Mouse (Mus musculus): ENCODE data around the gene Tbc1d7. TPM values are rescaled to one million over a fixed set of nuclear protein-coding genes. Genes with fewer than 3 reads are reported as not detected.

Tbc1d7 gene
- polyA plus RNA-seq (2012; rRNA removed): 18.1 and 19.6 TPM in 2 replicates

DNA sequence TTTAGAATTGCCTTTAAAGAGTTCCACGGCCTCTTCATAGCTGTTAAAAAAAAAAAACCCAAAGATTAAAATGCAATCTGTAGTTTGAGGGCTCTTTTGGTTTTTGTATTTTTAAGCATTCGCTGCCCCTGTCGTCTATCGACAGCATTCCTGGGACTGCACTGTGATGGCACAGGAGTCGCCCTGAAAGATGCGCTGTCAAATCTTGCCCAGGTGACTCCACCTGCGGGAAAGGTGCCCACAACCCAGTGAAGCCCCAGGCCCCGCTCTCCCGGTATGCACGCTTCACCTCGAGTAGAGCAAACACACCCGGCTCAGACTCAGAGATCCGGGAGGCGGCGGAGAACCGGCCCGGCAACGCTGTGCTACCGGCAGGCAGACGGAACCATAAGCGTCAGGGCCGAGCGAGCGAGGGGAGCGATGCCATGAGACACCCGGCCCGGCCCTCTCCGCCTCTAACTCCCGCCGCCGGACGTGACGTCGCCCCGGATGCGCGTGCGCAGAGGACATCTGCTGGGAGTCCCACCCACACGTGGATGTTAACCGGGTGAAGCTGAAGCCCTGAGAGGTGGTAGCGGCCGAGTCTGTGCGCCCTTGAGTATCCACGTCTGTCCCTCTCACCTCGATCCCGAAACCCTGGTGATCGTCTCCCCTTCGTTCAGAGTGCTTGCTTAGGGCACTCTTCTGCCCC lies at the start of gene Tbc1d7:
Tbc1d7 (minus strand) TSS at position 482 of the 691 bp plus-strand sequence.
- H3K36me3 ChIP-seq (ENCODE audit: control insufficient read depth, insufficient read depth, low read length): no peaks in the 10 kb centered on the region
- TF ChIP-seq CTCF (IDR thresholded peaks at IDR 0.05; ENCODE audit: control insufficient read depth, insufficient read depth, insufficient replicate concordance, low read depth, low read length): no peak
- peak; percentile 95 for TF ChIP-seq POLR2A (IDR thresholded peaks at IDR 0.05; ENCODE audit: control insufficient read depth, low read depth, low read length)
- peaks cover 2% of the 10 kb centered on the region for H3K4me1 ChIP-seq (ENCODE audit: control insufficient read depth, insufficient read depth, low read length)
- H3K4me3 ChIP-seq (ENCODE audit: control insufficient read depth, low read depth, low read length): peak within 1 kb of the TSS; percentile 92
- no peaks in the 10 kb centered on the region for H3K27me3 ChIP-seq (ENCODE audit: control insufficient read depth, insufficient read depth, low read length)
- H3K27ac ChIP-seq (ENCODE audit: control insufficient read depth, insufficient read depth, low read depth, low read length): peak within 1 kb of the TSS; percentile 79

DNA sequence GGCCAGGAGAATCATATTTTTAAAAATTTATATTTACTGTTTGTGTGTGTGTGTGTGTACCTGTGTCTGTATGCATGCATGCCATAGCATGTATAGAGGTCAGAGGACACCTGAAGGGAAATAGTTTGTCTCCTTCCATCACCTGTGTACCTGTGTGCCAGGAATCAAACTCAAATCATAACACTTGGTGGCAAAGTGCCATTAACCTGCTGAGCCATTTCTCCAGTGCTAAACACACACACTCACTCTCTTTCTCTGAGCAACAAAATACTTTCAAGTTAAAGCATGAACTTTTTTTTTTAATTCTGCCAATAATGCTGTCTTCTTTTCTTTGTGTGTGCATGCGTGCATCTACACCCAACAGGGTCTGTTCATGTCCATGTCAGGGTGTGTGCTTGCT lies 49.3 kb upstream of the Tbc1d7 start:
- Histone ChIP-seq H3K27me3 (ENCODE audit: control insufficient read depth, insufficient read depth, low read length) (no peaks in the 10 kb centered on the region), H3K4me3 (ENCODE audit: control insufficient read depth, low read depth, low read length) (no peak overlapping the region), H3K27ac (ENCODE audit: control insufficient read depth, insufficient read depth, low read depth, low read length) (no peak overlapping the region), H3K36me3 (ENCODE audit: control insufficient read depth, insufficient read depth, low read length) (no peaks in the 10 kb centered on the region), H3K4me1 (ENCODE audit: control insufficient read depth, insufficient read depth, low read length) (no peaks in the 10 kb centered on the region)
- TF ChIP-seq POLR2A (IDR thresholded peaks at IDR 0.05; ENCODE audit: control insufficient read depth, low read depth, low read length): no peak
- TF ChIP-seq CTCF (IDR thresholded peaks at IDR 0.05; ENCODE audit: control insufficient read depth, insufficient read depth, insufficient replicate concordance, low read depth, low read length): no peak

DNA sequence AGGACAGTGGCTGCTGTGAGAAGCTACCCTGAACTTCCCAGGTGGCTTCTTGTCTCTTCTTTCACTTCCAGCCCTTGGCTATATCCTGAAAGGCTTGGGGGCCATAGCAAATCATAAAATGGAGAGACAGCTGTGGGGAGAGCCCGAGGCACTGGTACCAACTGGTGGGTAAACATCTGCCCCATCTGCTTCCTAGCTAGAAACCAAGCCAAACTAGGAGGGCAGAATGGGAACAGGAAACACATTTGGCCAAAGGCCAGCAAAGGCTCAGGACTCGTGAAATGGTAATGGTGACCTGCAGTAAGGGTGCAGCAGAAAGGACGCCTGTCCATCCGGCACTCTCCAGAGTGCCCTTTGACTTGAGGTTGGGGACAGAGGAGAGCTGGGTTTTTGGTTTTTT lies 47.5 kb upstream of the Tbc1d7 start:
- Histone ChIP-seq H3K4me1 (ENCODE audit: control insufficient read depth, insufficient read depth, low read length) (peaks cover 3% of the 10 kb centered on the region), H3K36me3 (ENCODE audit: control insufficient read depth, insufficient read depth, low read length) (no peaks in the 10 kb centered on the region), H3K4me3 (ENCODE audit: control insufficient read depth, low read depth, low read length) (no peak overlapping the region), H3K27ac (ENCODE audit: control insufficient read depth, insufficient read depth, low read depth, low read length) (no peak overlapping the region), H3K27me3 (ENCODE audit: control insufficient read depth, insufficient read depth, low read length) (no peaks in the 10 kb centered on the region)
- TF ChIP-seq CTCF (IDR thresholded peaks at IDR 0.05; ENCODE audit: control insufficient read depth, insufficient read depth, insufficient replicate concordance, low read depth, low read length): no peak
- no peak for TF ChIP-seq POLR2A (IDR thresholded peaks at IDR 0.05; ENCODE audit: control insufficient read depth, low read depth, low read length)

DNA sequence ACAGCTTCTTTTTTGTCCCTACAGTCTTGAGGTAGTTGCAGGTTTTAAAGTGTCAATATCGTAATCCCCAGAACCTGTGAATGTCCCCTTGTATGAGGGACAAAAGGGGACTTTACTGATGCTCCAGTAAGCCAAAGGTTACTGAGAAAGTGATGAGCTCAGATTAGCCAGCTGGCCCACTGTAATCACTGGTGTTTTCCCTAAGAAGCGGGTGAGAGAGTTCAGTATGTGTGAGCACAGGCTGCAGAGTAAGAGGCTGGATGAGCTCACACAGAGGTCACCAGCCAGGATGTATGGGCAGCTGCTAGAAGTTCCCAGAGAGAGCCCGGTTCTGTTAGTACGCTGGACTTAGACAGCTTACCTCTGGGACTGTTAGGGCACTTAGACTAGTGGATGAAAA lies 47.0 kb upstream of the Tbc1d7 start:
- Histone ChIP-seq H3K36me3 (ENCODE audit: control insufficient read depth, insufficient read depth, low read length) (no peaks in the 10 kb centered on the region), H3K4me3 (ENCODE audit: control insufficient read depth, low read depth, low read length) (no peak overlapping the region), H3K27ac (ENCODE audit: control insufficient read depth, insufficient read depth, low read depth, low read length) (no peak overlapping the region), H3K27me3 (ENCODE audit: control insufficient read depth, insufficient read depth, low read length) (no peaks in the 10 kb centered on the region), H3K4me1 (ENCODE audit: control insufficient read depth, insufficient read depth, low read length) (peaks cover 3% of the 10 kb centered on the region)
- TF ChIP-seq POLR2A (IDR thresholded peaks at IDR 0.05; ENCODE audit: control insufficient read depth, low read depth, low read length): no peak
- TF ChIP-seq CTCF (IDR thresholded peaks at IDR 0.05; ENCODE audit: control insufficient read depth, insufficient read depth, insufficient replicate concordance, low read depth, low read length): no peak

DNA sequence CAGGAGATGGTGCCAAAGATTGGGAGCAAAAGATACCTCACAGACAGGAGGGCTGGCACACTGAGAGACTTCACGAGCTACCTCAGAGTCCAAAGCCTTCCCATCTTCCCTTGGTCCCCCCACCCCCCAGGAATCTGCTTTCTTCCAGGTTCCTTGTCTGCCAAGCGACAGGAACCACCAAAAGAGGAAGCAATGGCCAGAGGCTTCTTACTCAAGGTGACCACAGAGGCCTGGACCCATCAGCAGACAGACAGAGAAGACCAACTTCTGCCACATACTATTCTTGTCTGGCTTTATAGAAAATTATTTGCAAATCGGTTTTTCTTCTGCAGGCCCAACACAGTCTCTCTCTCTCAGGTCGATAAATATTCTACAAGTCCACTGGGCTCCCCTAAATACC lies 46.4 kb upstream of the Tbc1d7 start:
- TF ChIP-seq CTCF (IDR thresholded peaks at IDR 0.05; ENCODE audit: control insufficient read depth, insufficient read depth, insufficient replicate concordance, low read depth, low read length) (no peak), POLR2A (IDR thresholded peaks at IDR 0.05; ENCODE audit: control insufficient read depth, low read depth, low read length) (no peak)
- Histone ChIP-seq H3K27ac (ENCODE audit: control insufficient read depth, insufficient read depth, low read depth, low read length) (no peak overlapping the region), H3K4me3 (ENCODE audit: control insufficient read depth, low read depth, low read length) (no peak overlapping the region; the same call in 1 of the 2 replicates), H3K4me1 (ENCODE audit: control insufficient read depth, insufficient read depth, low read length) (peaks cover 3% of the 10 kb centered on the region), H3K27me3 (ENCODE audit: control insufficient read depth, insufficient read depth, low read length) (no peaks in the 10 kb centered on the region), H3K36me3 (ENCODE audit: control insufficient read depth, insufficient read depth, low read length) (no peaks in the 10 kb centered on the region)

DNA sequence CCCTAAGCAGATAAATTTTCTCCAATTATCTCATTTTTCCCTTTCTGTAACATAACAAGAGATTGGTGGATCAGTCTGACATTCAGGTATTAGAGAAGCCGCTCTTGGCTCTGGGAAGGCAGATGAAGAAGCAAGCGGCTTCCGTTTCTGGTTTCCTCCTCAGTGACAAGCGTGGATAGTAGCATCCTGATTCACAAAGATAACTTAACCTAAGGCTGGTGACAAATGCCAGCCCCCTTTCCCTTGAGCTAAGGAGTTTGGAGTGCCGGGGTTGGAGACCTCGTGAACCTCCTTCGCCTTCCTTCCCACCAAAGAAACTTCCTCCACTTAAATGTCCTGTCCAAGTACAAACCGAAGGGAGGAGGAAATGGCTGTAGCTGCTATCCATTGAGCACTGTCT lies 45.8 kb upstream of the Tbc1d7 start:
- H3K4me3 ChIP-seq (ENCODE audit: control insufficient read depth, low read depth, low read length): peak overlapping the region; percentile 35
- no peaks in the 10 kb centered on the region for H3K36me3 ChIP-seq (ENCODE audit: control insufficient read depth, insufficient read depth, low read length)
- no peaks in the 10 kb centered on the region for H3K27me3 ChIP-seq (ENCODE audit: control insufficient read depth, insufficient read depth, low read length)
- TF ChIP-seq POLR2A (IDR thresholded peaks at IDR 0.05; ENCODE audit: control insufficient read depth, low read depth, low read length) (no peak), CTCF (IDR thresholded peaks at IDR 0.05; ENCODE audit: control insufficient read depth, insufficient read depth, insufficient replicate concordance, low read depth, low read length) (no peak)
- peaks cover 3% of the 10 kb centered on the region for H3K4me1 ChIP-seq (ENCODE audit: control insufficient read depth, insufficient read depth, low read length)
- H3K27ac ChIP-seq (ENCODE audit: control insufficient read depth, insufficient read depth, low read depth, low read length): no peak overlapping the region

DNA sequence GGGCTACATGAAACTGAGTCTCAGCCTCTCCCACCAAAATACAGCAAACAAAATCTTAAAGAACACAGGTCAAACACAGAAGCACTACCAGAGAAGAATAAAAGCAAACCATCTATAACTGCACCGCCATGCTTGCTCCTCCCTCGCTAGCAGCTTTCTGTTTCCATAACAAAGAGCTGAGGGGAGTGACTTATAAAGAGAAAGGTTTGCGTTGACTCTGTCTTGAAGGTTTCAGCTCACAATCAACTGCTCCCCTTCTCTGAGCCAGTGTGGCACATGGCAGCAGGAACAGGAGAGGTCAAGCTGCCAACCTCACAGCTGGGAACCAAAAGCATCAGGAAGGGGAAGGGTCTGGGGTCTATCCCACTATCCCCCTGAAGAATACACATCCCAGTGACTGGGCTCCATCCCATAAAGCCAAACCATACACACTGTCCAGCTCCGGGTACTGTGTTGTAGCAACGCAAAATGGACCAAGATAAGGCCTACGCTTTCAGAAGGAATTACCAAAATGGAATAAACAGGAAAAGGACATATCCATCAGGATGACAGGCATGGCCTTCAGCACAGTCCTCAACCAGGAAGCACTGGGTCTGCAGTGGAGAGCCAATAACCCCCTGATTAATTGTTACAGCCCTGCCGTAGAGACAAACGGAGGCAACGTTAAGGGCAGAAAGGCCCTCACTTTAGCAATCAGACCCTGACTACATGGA lies 44.8 kb upstream of the Tbc1d7 start:
- Histone ChIP-seq H3K4me3 (ENCODE audit: control insufficient read depth, low read depth, low read length) (no peak overlapping the region), H3K27me3 (ENCODE audit: control insufficient read depth, insufficient read depth, low read length) (no peaks in the 10 kb centered on the region), H3K4me1 (ENCODE audit: control insufficient read depth, insufficient read depth, low read length) (peaks cover 3% of the 10 kb centered on the region), H3K36me3 (ENCODE audit: control insufficient read depth, insufficient read depth, low read length) (no peaks in the 10 kb centered on the region), H3K27ac (ENCODE audit: control insufficient read depth, insufficient read depth, low read depth, low read length) (no peak overlapping the region)
- TF ChIP-seq POLR2A (IDR thresholded peaks at IDR 0.05; ENCODE audit: control insufficient read depth, low read depth, low read length) (no peak), CTCF (IDR thresholded peaks at IDR 0.05; ENCODE audit: control insufficient read depth, insufficient read depth, insufficient replicate concordance, low read depth, low read length) (no peak)
